Mouse (Mus musculus): ENCODE measurements around the gene Cnr2. TPM values are rescaled to one million over a fixed set of nuclear protein-coding genes. Genes with fewer than 3 reads are reported as not detected.
"Not testable (repeated sequence)": the region's sequence is repeated elsewhere in the genome, so short reads cannot be mapped to it uniquely, and the experiment has no call there.

The Cnr2 gene
- polyA plus RNA-seq, 1 experiment = not detected

DNA sequence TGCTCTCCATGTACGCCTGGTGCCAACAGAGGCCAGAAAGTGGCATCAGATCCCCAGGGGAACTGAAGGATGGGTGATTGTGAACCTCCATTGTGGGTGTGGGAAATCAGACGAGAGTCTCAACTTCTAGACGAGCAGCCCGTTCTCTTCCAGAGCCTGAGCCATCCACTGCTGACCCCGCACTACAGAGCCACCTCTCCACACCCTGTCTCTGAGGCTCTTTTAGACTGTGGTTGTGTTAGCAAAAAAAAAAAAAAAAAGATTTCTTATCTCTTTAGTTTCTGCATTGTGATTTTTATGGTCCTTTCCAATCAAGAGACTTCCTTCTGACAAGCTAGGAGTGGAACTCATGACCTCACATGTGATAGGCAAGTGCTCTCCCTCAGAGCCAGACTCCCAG, 34.2 kb downstream of the Cnr2 start:
- no peak overlapping the region for H3K27ac ChIP-seq (ENCODE audit: insufficient read depth, low read length)
- H3K4me3 ChIP-seq (ENCODE audit: insufficient read depth, low read length) = no peak overlapping the region
- TF ChIP-seq CTCF (IDR thresholded peaks at IDR 0.05; ENCODE audit: borderline replicate concordance, insufficient read depth, low read length) = no peak
- TF ChIP-seq POLR2A (IDR thresholded peaks at IDR 0.05; ENCODE audit: low read depth, low read length) = no peak
- H3K4me1 ChIP-seq (ENCODE audit: control insufficient read depth, insufficient read depth, low read length) = no peaks in the 10 kb centered on the region

DNA sequence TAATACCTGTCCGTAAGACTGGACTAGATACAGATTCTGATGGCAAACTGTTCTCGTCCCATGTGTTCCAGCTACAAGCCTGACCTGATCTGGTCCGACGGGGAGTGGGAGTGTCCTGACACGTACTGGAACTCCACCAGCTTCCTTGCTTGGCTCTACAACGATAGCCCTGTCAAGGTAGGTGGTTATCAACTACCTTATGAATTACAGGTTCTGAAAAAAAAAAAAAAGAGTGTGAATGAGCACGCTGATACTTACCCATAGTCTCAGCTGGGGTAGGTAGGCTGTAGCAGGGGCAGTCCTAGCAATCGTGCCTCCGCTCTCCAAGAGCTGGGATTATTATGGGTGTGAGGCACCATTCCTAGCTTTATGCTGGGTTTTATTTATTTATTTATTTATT, 34.6 kb downstream of the Cnr2 start:
- TF ChIP-seq CTCF (IDR thresholded peaks at IDR 0.05; ENCODE audit: borderline replicate concordance, insufficient read depth, low read length) = no peak
- no peak for TF ChIP-seq POLR2A (IDR thresholded peaks at IDR 0.05; ENCODE audit: low read depth, low read length)
- H3K27ac ChIP-seq (ENCODE audit: insufficient read depth, low read length) = no peak overlapping the region

DNA sequence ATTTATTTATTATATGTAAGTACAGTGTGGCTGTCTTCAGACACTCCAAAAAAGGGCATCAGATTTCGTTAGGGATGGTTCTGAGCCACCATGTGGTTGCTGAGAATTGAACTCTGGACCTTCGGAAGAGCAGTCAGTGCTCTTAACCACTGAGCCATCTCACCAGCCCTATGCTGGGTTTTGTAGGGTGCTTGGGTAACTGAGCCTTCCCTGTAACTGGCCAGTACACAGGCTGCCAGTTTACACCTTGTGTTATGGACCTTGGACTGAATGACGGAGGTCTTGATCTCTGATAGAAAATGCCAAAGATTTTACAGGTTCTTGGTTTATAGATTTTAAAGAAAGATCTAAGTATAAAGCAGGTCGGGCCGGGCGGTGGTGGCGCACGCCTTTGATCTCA, 35.0 kb downstream of the Cnr2 start:
- Histone ChIP-seq H3K4me1 (ENCODE audit: control insufficient read depth, insufficient read depth, low read length) (no peaks in the 10 kb centered on the region), H3K4me3 (ENCODE audit: insufficient read depth, low read length) (no peak overlapping the region), H3K27ac (ENCODE audit: insufficient read depth, low read length) (no peak overlapping the region)
- TF ChIP-seq CTCF (IDR thresholded peaks at IDR 0.05; ENCODE audit: borderline replicate concordance, insufficient read depth, low read length) (no peak), POLR2A (IDR thresholded peaks at IDR 0.05; ENCODE audit: low read depth, low read length) (no peak)

More for the DNA sequence above, 34.6 kb downstream of the Cnr2 start:
- Histone ChIP-seq H3K4me3 (ENCODE audit: insufficient read depth, low read length) (no peak overlapping the region), H3K4me1 (ENCODE audit: control insufficient read depth, insufficient read depth, low read length) (no peaks in the 10 kb centered on the region)

DNA sequence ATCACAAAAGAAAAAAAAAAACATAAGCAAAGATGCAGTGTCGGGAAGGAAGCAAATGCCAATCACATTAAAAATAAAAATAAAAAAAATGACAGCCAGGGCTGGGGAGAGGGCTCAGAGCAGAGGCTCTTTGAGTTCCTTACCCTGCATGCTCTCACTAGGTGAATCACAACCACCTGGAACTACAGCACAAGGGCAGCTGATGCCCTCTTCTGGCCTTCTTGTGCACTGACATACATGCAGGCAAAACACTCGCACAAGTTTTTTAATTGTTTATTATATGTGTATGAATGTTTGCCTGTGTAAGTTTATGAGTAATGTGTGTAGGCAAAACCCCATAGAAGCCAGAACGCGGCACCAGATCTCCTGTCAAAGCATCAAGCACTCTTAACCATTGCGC, 36.6 kb downstream of the Cnr2 start:
- no peak overlapping the region for H3K27ac ChIP-seq (ENCODE audit: insufficient read depth, low read length)
- TF ChIP-seq CTCF (IDR thresholded peaks at IDR 0.05; ENCODE audit: borderline replicate concordance, insufficient read depth, low read length) = peak; percentile 81; the same call in 1 of the 2 replicates
- no peak for TF ChIP-seq POLR2A (IDR thresholded peaks at IDR 0.05; ENCODE audit: low read depth, low read length)
- no peaks in the 10 kb centered on the region for H3K4me1 ChIP-seq (ENCODE audit: control insufficient read depth, insufficient read depth, low read length)
- H3K4me3 ChIP-seq (ENCODE audit: insufficient read depth, low read length) = no peak overlapping the region

DNA sequence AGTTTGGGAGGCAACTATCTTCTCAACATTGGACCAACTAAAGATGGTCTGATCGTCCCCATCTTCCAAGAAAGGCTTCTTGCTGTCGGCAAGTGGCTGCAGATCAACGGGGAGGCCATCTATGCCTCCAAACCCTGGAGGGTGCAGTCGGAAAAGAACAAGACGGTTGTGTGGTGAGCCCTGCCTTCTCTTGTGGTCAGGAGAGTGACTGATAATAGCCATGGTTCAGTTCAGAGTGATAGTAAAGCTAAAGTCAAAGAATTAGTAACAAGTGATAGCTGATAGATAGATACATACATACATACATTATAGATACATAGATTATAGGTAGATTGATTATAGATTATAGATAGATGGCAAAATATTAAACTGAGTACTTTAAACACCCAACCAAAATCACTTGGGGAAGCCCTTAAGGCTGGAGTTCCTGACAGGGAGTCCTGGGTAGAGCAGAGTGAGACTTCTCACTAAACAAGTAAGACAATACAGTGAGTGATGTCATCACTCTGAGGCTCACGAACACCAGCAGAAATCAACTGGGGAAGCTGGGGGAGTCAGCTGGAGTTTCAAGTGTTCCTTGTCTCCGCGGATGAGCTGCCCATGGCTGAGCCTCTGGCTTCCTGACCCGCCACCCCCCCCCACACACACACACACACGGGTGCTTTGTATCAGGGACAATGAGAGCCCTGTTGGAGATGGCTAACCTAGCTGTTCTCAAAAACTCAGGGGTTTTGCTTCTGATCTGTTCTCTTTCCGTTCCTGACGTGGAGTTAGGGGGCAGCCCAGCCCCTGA, 39.7 kb downstream of the Cnr2 start:
- TF ChIP-seq POLR2A (IDR thresholded peaks at IDR 0.05; ENCODE audit: low read depth, low read length) (no peak), CTCF (IDR thresholded peaks at IDR 0.05; ENCODE audit: borderline replicate concordance, insufficient read depth, low read length) (no peak)
- no peak overlapping the region for H3K4me3 ChIP-seq (ENCODE audit: insufficient read depth, low read length)
- no peak overlapping the region for H3K27ac ChIP-seq (ENCODE audit: insufficient read depth, low read length)
- H3K4me1 ChIP-seq (ENCODE audit: control insufficient read depth, insufficient read depth, low read length) = no peaks in the 10 kb centered on the region

DNA sequence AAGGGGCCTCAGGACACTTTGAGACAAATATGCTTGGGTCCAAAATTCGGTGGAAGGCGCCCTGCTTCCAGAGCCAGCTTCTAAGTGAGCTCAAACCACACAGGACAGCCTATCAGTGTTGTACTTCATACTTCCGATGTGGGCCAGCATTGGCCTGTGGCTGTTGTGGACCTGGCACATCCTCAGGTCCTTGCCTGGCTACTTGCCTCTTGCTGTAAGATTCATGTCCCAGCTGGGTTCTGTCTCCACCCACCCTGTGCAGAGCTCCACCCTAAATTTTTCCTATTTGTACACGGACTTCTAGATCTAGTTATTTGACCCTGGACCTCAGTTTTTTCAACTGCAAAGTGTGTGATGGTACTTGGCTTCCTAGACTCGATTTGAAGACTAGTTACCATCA, 40.3 kb downstream of the Cnr2 start:
- no peaks in the 10 kb centered on the region for H3K4me1 ChIP-seq (ENCODE audit: control insufficient read depth, insufficient read depth, low read length)
- H3K4me3 ChIP-seq (ENCODE audit: insufficient read depth, low read length) = no peak overlapping the region
- TF ChIP-seq POLR2A (IDR thresholded peaks at IDR 0.05; ENCODE audit: low read depth, low read length) = no peak
- TF ChIP-seq CTCF (IDR thresholded peaks at IDR 0.05; ENCODE audit: borderline replicate concordance, insufficient read depth, low read length) = no peak
- H3K27ac ChIP-seq (ENCODE audit: insufficient read depth, low read length) = no peak overlapping the region

DNA sequence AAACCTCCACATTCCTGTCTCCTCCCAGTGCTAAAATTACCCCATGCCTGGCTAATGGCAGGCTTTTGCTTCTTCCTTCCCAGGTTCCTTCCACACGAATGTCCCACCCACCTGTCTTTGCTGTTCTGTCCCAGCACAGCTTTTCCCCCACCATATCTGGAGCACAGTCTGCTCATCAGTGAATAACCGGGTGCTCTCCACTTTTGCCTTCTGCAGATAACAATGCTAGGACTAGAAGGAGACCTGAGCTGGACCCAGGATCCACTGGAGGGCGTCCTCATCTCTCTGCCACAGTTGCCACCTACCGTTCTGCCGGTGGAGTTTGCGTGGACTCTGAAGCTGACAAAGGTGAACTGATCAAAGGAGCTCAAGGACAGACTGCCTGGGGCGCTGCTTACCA, 43.7 kb downstream of the Cnr2 start:
- Histone ChIP-seq H3K4me1 (ENCODE audit: control insufficient read depth, insufficient read depth, low read length) (no peaks in the 10 kb centered on the region), H3K27ac (ENCODE audit: insufficient read depth, low read length) (no peak overlapping the region), H3K4me3 (ENCODE audit: insufficient read depth, low read length) (no peak overlapping the region)
- no peak for TF ChIP-seq CTCF (IDR thresholded peaks at IDR 0.05; ENCODE audit: borderline replicate concordance, insufficient read depth, low read length)
- TF ChIP-seq POLR2A (IDR thresholded peaks at IDR 0.05; ENCODE audit: low read depth, low read length) = no peak

DNA sequence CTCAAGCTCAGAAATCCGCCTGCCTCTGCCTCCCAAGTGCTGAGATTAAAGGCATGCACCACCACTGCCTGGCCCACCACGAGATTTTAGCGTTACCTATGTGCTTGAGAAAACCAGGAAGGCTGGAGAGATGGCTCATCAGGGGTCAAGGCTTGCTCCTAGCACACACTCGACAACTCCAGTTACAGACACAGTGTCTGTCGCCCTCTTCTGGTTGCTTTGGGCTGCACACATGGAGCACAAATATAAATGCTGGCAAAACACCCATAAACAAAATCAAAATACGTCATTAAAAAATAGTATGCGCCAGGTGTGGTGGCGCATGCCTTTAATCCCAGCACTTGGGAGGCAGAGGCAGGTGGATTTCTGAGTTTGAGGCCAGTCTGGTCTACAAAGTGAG, 45.8 kb downstream of the Cnr2 start:
- H3K4me1 ChIP-seq (ENCODE audit: control insufficient read depth, insufficient read depth, low read length); H3K27ac ChIP-seq (ENCODE audit: insufficient read depth, low read length); H3K4me3 ChIP-seq (ENCODE audit: insufficient read depth, low read length): not testable (repeated sequence)
- 0 out of 2 replicates have a peak, but pooled peaks have one; percentile 22 for TF ChIP-seq CTCF (IDR thresholded peaks at IDR 0.05; ENCODE audit: borderline replicate concordance, insufficient read depth, low read length)

DNA sequence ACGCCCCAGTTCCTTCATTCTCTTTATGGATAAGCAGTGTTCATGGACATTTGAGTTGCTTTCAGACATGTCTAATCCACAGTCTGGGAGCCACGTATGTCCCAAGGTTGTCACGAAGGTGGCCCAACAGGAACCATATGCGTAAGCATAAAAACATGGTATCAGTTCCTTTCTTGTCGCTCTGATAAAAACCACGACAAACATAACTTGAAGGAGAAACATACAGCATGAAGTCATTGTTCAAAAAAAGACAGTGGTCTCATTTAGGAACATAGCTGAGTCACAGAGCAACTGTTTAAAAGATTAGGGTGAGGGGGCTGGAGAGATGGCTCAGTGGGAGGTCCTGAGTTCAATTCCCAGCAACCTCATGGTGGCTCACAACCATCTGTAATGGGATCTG, 47.0 kb downstream of the Cnr2 start:
- TF ChIP-seq CTCF (IDR thresholded peaks at IDR 0.05; ENCODE audit: borderline replicate concordance, insufficient read depth, low read length) (no peak), POLR2A (IDR thresholded peaks at IDR 0.05; ENCODE audit: low read depth, low read length) (no peak)
- no peaks in the 10 kb centered on the region for H3K4me1 ChIP-seq (ENCODE audit: control insufficient read depth, insufficient read depth, low read length)
- H3K4me3 ChIP-seq (ENCODE audit: insufficient read depth, low read length) = no peak overlapping the region
- H3K27ac ChIP-seq (ENCODE audit: insufficient read depth, low read length) = no peak overlapping the region

DNA sequence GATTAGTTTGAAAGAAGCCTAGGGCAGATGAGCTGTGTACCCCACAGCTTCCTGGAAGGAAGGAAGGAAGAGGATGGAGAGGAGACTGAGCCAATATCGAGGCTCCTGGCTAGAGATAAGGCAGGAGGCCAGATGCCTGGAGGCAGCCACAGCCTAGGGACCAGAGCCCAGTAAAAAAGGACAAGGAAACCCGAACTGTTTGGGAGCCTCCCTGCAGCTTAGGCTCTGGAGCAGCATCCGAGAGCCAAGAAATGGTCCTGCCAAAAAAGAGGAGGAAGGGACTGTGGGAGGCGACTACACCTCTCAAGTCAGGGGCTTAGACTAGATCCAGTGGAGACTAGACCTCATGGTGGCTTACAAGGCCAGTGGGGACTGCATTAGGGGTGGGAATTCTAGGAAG, 48.2 kb downstream of the Cnr2 start:
- H3K27ac ChIP-seq (ENCODE audit: insufficient read depth, low read length) = no peak overlapping the region
- TF ChIP-seq POLR2A (IDR thresholded peaks at IDR 0.05; ENCODE audit: low read depth, low read length) (no peak), CTCF (IDR thresholded peaks at IDR 0.05; ENCODE audit: borderline replicate concordance, insufficient read depth, low read length) (no peak)

More for the DNA sequence above, 48.2 kb downstream of the Cnr2 start:
- Histone ChIP-seq H3K4me3 (ENCODE audit: insufficient read depth, low read length) (no peak overlapping the region), H3K4me1 (ENCODE audit: control insufficient read depth, insufficient read depth, low read length) (no peaks in the 10 kb centered on the region)
